Mouse (Mus musculus): ENCODE measurements at regions not wholly inside any gene's neighbourhood (a gene's known extent, or its start where the extent isn't known, plus 50 kb on each side); places are given as distances from the start of the nearest gene placed in this dataset.

DNA sequence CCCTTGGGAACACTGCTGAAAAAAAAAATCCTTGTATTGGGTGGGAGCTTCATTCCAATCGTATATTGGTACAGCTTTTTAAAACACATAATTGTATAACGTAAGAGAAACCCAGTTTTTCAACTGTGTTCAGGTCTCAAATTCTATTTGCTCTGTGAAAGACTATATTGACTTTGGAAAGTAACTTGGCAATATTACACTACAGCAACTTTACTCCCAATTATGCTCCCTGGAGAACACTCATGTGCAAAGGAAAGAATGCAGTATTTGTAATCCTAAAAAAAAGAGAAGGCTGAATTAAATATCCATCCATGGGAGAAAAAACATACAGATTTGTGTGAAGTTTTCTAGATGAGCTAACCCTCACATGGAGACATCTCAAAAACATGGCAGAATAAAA, 1356.7 kb upstream of the A1bg start:
- TF ChIP-seq POLR2A (IDR thresholded peaks at IDR 0.05; ENCODE audit: extremely low read depth, insufficient read depth, low read length) (no peak), CTCF (IDR thresholded peaks at IDR 0.05; ENCODE audit: low read depth, low read length) (no peak)
